Mouse (Mus musculus): Measurements from ENCODE around the gene Cald1. TPM values are rescaled to one million over a fixed set of nuclear protein-coding genes. Genes with fewer than 3 reads are reported as not detected.

Gene Cald1
- polyA plus RNA-seq, 1 experiment from 2014 or later, result 326 TPM

GRCm38 (mm10) chr6:34796881-34797280 is 198.6 kb downstream of the Cald1 start:
- H3K4me2 ChIP-seq (replicated peaks), result no peak overlapping the region
- H3K4me1 ChIP-seq, result no peaks in the 10 kb centered on the region
- H3K4me3 ChIP-seq, result no peak overlapping the region
- H3K27me3 ChIP-seq, result no peaks in the 10 kb centered on the region
- no peaks in the 10 kb centered on the region for H3K9me3 ChIP-seq
- H3K9ac ChIP-seq, result no peak overlapping the region
- no peak for ATAC-seq (ENCODE audit: low FRiP score, low read depth)
- H3K27ac ChIP-seq, result no peak overlapping the region
- 77% methylated on average over 3 of the region's 3 CpGs for WGBS
- H3K36me3 ChIP-seq, result no peaks in the 10 kb centered on the region

GRCm38 (mm10) chr6:34797887-34798286 is 199.6 kb downstream of the Cald1 start:
- Histone ChIP-seq H3K36me3 (no peaks in the 10 kb centered on the region), H3K9ac (no peak overlapping the region), H3K4me2 (replicated peaks) (no peak overlapping the region), H3K27ac (no peak overlapping the region), H3K4me3 (no peak overlapping the region), H3K9me3 (no peaks in the 10 kb centered on the region), H3K27me3 (no peaks in the 10 kb centered on the region), H3K4me1 (no peaks in the 10 kb centered on the region)
- ATAC-seq (ENCODE audit: low FRiP score, low read depth), result no peak
- WGBS, result 67% methylated on average over 3 of the region's 3 CpGs

GRCm38 (mm10) chr6:34805582-34805981 is 207.3 kb downstream of the Cald1 start:
- Histone ChIP-seq H3K36me3 (no peaks in the 10 kb centered on the region), H3K9ac (no peak overlapping the region), H3K4me2 (replicated peaks) (no peak overlapping the region), H3K9me3 (no peaks in the 10 kb centered on the region), H3K4me1 (no peaks in the 10 kb centered on the region), H3K27ac (no peak overlapping the region), H3K27me3 (no peaks in the 10 kb centered on the region), H3K4me3 (no peak overlapping the region)
- 83% methylated on average over 2 of the region's 2 CpGs for WGBS
- ATAC-seq (ENCODE audit: low FRiP score, low read depth), result no peak

- Histone ChIP-seq H3K4me1 (no peaks in the 10 kb centered on the region), H3K36me3 (no peaks in the 10 kb centered on the region), H3K27ac (no peak overlapping the region), H3K9ac (no peak overlapping the region), H3K27me3 (no peaks in the 10 kb centered on the region), H3K9me3 (no peaks in the 10 kb centered on the region), H3K4me2 (replicated peaks) (no peak overlapping the region), H3K4me3 (no peak overlapping the region)
- 92% methylated on average over 4 of the region's 4 CpGs for WGBS
- no peak for ATAC-seq (ENCODE audit: low FRiP score, low read depth)
These were observed 212.4 kb downstream of the Cald1 start for GRCm38 (mm10) chr6:34810651-34811050.

GRCm38 (mm10) chr6:34824406-34824805 is 226.1 kb downstream of the Cald1 start:
- H3K4me3 ChIP-seq, result no peak overlapping the region
- H3K27me3 ChIP-seq, result no peaks in the 10 kb centered on the region
- no peak overlapping the region for H3K4me2 ChIP-seq (replicated peaks)
- no peaks in the 10 kb centered on the region for H3K36me3 ChIP-seq
- no peak overlapping the region for H3K9ac ChIP-seq
- no peak for ATAC-seq (ENCODE audit: low FRiP score, low read depth)
- no peaks in the 10 kb centered on the region for H3K4me1 ChIP-seq
- no peak overlapping the region for H3K27ac ChIP-seq
- peaks cover 4% of the 10 kb centered on the region; the same call in 1 of the 2 replicates for H3K9me3 ChIP-seq

Other genes starting within 250 kb of the Cald1 start
- gene Akr1b8, start 244.4 kb upstream of the Cald1 start, polyA plus RNA-seq (2015; fragmentation: Nextera tagmentation; extraction: Ambion mirVana), result 9.0 and 10.0 TPM in 2 replicates
- 11.2 and 12.1 TPM in 2 replicates for gene Akr1b10, start 214.3 kb upstream of the Cald1 start, polyA plus RNA-seq (2015; fragmentation: Nextera tagmentation; extraction: Ambion mirVana)
- gene Akr1b7, start 186.2 kb upstream of the Cald1 start, polyA plus RNA-seq (2015; fragmentation: Nextera tagmentation; extraction: Ambion mirVana), result 0.14 TPM in 1 of 2 replicates, not detected in the other
- 41.4 and 47.8 TPM in 2 replicates for gene Bpgm, start 122.3 kb upstream of the Cald1 start, polyA plus RNA-seq (2015; fragmentation: Nextera tagmentation; extraction: Ambion mirVana)
- 7.6 and 8.6 TPM in 2 replicates for gene Agbl3, start 181.9 kb downstream of the Cald1 start, polyA plus RNA-seq (2015; fragmentation: Nextera tagmentation; extraction: Ambion mirVana)